Comparison of ENCODE assay signal across 18 mouse cellular contexts in the genomic region with DNA sequence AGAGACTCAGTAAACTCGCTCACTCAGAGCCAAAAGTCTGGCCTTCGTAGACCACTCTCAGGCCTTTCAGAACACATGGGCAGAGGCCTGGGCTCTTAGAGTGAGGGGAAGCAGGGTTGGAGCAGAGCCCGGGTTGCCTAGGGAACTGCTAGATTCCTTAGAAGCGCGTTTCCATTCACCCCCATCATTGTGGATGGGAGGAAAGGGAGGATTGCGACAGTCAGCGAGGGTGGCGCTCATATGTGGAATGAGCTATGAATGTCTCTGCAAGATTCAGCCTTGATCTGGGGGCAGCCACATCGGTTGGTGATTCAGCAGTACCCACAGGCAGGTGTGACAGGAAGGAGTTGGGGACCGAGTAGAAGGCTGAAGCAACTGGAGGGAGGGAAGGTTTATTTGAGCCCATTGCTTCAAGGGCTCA. TPM values are rescaled to one million over a fixed set of nuclear protein-coding genes. Genes with fewer than 3 reads are reported as not detected.
A peak's percentile ranks its signal among the peaks of the same experiment; 100 is the strongest.
DNase-seq lines count a peak whose midpoint lies in the region; TF ChIP-seq lines count a peak whose summit lies in the region.
"Had no signal": no experiment of that assay in that cellular context is flagged by ENCODE, and none has a peak within 500 bp of the region (broad histone marks: within the 10 kb centered on the region; RNA-seq: fewer than 3 reads in every experiment).

No protein-coding gene starts in this region.

- H3K4me3 ChIP-seq in thymus, adult 2 months (ENCODE audit: control insufficient read depth, insufficient read depth, low read length) = no peak overlapping the region
- H3K4me3 ChIP-seq: embryonic facial prominence, embryonic 12.5 days; forebrain, embryonic 15.5 days; liver, embryonic 13.5 days had no signal

- no peaks in the 10 kb centered on the region for H3K4me1 ChIP-seq in thymus, adult 2 months (replicated peaks; ENCODE audit: control insufficient read depth, insufficient read depth, low read length)
- H3K4me1 ChIP-seq: embryonic facial prominence, embryonic 12.5 days; forebrain, embryonic 15.5 days; liver, embryonic 13.5 days had no signal

- no peak for TF ChIP-seq CTCF in thymus, adult 2 months (IDR thresholded peaks at IDR 0.05; ENCODE audit: borderline replicate concordance, control insufficient read depth, extremely low read depth, insufficient read depth, low read length, poor library complexity)

- WGBS in thymus, adult 2 months = 94% methylated on average over 10 of the region's 10 CpGs

- H3K27ac ChIP-seq in thymus, adult 2 months (ENCODE audit: control insufficient read depth, insufficient read depth, low read length) = no peak overlapping the region
- H3K27ac ChIP-seq: embryonic facial prominence, embryonic 12.5 days; forebrain, embryonic 15.5 days; liver, embryonic 13.5 days; stomach, postnatal 0 days had no signal

- intact Hi-C loops in heart, postnatal 36 days (cut with DNase I) = no loop called here
- intact Hi-C loops in left cerebral cortex, postnatal 14 days (cut with DNase I) = no loop called here

- TF ChIP-seq POLR2A in thymus, adult 2 months (IDR thresholded peaks at IDR 0.05; ENCODE audit: control insufficient read depth, extremely low read depth, insufficient read depth, low read length, poor library complexity) = no peak

- H3K27me3 ChIP-seq in thymus, adult 2 months (ENCODE audit: control insufficient read depth, insufficient read depth, low read length) = no peaks in the 10 kb centered on the region
- H3K27me3 ChIP-seq: embryonic facial prominence, embryonic 12.5 days; forebrain, embryonic 15.5 days; liver, embryonic 13.5 days had no signal

- no peaks in the 10 kb centered on the region for H3K36me3 ChIP-seq in thymus, adult 2 months (ENCODE audit: control insufficient read depth, insufficient read depth, low read length)
- H3K36me3 ChIP-seq: embryonic facial prominence, embryonic 12.5 days; forebrain, embryonic 15.5 days; liver, embryonic 13.5 days had no signal

- peak; percentile 73 for DNase-seq in heart, adult 11 months
- DNase-seq in heart, postnatal 36 days = no peak
- DNase-seq in 416B (ENCODE audit: low read depth) = peak; percentile 22
- DNase-seq in frontal cortex, postnatal 25 days (ENCODE audit: low spot score in 2 of 2) = peak; percentile 20 to 25
- peak; percentile 50 to 58 for DNase-seq in left cerebral cortex, postnatal 14 days (ENCODE audit: low spot score in 2 of 2)
- DNase-seq in thymus, adult 2 months = no peak
- DNase-seq in kidney, adult 18-20 months = no peak
- no peak for DNase-seq in urinary bladder, postnatal 10 days (ENCODE audit: low spot score)
- DNase-seq: adrenal gland, postnatal 10 days; B cell, adult 2 months; cerebellum, adult 9-11 months; kidney, postnatal 14 days; liver, embryonic 13.5 days had no signal

RNA-seq across cellular contexts. Expression of a gene that starts 6.5 kb away (rescaled TPM):
- total RNA-seq in heart, postnatal 36 days (2021) = 1 to 10 TPM; 1.4 to 2.7 TPM
- not detected for total RNA-seq in left cerebral cortex, postnatal 14 days (2021)
- 3.0 and 3.1 TPM in 2 replicates for polyA plus RNA-seq in thymus, adult 2 months (2012; rRNA removed)

RNA-seq across cellular contexts. Expression of a gene that starts 16.0 kb away (rescaled TPM):
- not detected for total RNA-seq in heart, postnatal 36 days (2021)
- not detected for total RNA-seq in left cerebral cortex, postnatal 14 days (2021)
- not detected in 2 replicates for polyA plus RNA-seq in thymus, adult 2 months (2012; rRNA removed)
- total RNA-seq: adrenal gland, postnatal 10 days had no signal
- polyA plus RNA-seq: embryonic facial prominence, embryonic 12.5 days; forebrain, embryonic 15.5 days; liver, embryonic 13.5 days; neural tube, embryonic 11.5 days; small intestine, adult 2 months; stomach, postnatal 0 days had no signal

RNA-seq across cellular contexts. Expression of a gene that starts 34.4 kb away (rescaled TPM):
- total RNA-seq in heart, postnatal 36 days (2021) = 10 to 100 TPM; 32.6 to 38.6 TPM
- 10 to 100 TPM; 66.9 to 72.0 TPM for total RNA-seq in left cerebral cortex, postnatal 14 days (2021)
- 9.9 and 11.8 TPM in 2 replicates for polyA plus RNA-seq in thymus, adult 2 months (2012; rRNA removed)

RNA-seq across cellular contexts. Expression of a gene that starts 53.1 kb away (rescaled TPM):
- 10 to 100 TPM; 18.5 to 18.9 TPM for total RNA-seq in heart, postnatal 36 days (2021)
- total RNA-seq in left cerebral cortex, postnatal 14 days (2021) = 10 to 100 TPM; 84.9 to 87.5 TPM
- polyA plus RNA-seq in thymus, adult 2 months (2012; rRNA removed) = 36.5 and 39.5 TPM in 2 replicates

Comparison
In these comparisons a context has a peak if more than half of its experiments do, and no peak if none do; other contexts are left out.
1. DNase-seq: peak in heart, adult 11 months (single experiment), 416B (single experiment), frontal cortex, postnatal 25 days (2 of 2) and left cerebral cortex, postnatal 14 days (2 of 2); none in heart, postnatal 36 days (0 of 2), thymus, adult 2 months (single experiment), kidney, adult 18-20 months (single experiment) and urinary bladder, postnatal 10 days (single experiment).